Mouse (Mus musculus) liver, embryonic 11.5 days (tissue): ENCODE results near the gene Thyn1. TPM values are rescaled to one million over a fixed set of nuclear protein-coding genes. Genes with fewer than 3 reads are reported as not detected.
A peak's percentile ranks its signal among the peaks of the same experiment; 100 is the strongest.

Experiments
- ATAC-seq: fragments of 200-750 bp; cut with Nextera tagmentation; replicated peaks from 2 replicates; pipeline ENCODE4 v1.8.0; 2017; ENCODE audit warnings: moderate number of reproducible peaks, mild to moderate bottlenecking, moderate TSS enrichment, moderate library complexity; ENCODE audit not compliant: low FRiP score
- DNase-seq: peaks from one replicate; pipeline ENCODE4 v3.0.0-alpha.2; 2017; ENCODE audit warnings: low spot score
- H3K27ac ChIP-seq: fragments of 300-500 bp; sonication (generic); 2 replicates; pipeline ENCODE4 v1.5.1; 2014; ENCODE audit warnings: mild to moderate bottlenecking, low read depth, low read length, control low read depth
- H3K27me3 ChIP-seq: fragments of 300-500 bp; sonication (generic); replicated peaks from 2 replicates; pipeline ENCODE4 v1.6.1; 2014; ENCODE audit warnings: low read length, mixed read lengths; ENCODE audit not compliant: control insufficient read depth, insufficient read depth
- H3K36me3 ChIP-seq: fragments of 300-500 bp; sonication (generic); 2 replicates; pipeline ENCODE4 v1.6.1; 2014; ENCODE audit warnings: mild to moderate bottlenecking, low read length, moderate library complexity, mixed read lengths; ENCODE audit not compliant: control insufficient read depth, insufficient read depth
- H3K4me1 ChIP-seq: fragments of 300-500 bp; sonication (generic); replicated peaks from 2 replicates; pipeline ENCODE4 v1.6.1; 2014; ENCODE audit warnings: low read length, mixed read lengths; ENCODE audit not compliant: control insufficient read depth, insufficient read depth
- H3K4me2 ChIP-seq: fragments of 300-500 bp; sonication (generic); 2 replicates; pipeline ENCODE4 v1.6.1; 2014; ENCODE audit warnings: mild to moderate bottlenecking, control low read depth, moderate library complexity
- H3K4me3 ChIP-seq: fragments of 300-500 bp; sonication (generic); 2 replicates; pipeline ENCODE4 v1.5.1; 2014; ENCODE audit warnings: low read depth, low read length, control low read depth
- H3K9ac ChIP-seq: fragments of 300-500 bp; sonication (generic); 2 replicates; pipeline ENCODE4 v1.6.1; 2014; ENCODE audit warnings: low read depth, low read length, control low read depth
- H3K9me3 ChIP-seq: fragments of 300-500 bp; sonication (generic); 2 replicates; pipeline ENCODE4 v1.6.1; 2016; ENCODE audit warnings: low read length, inconsistent platforms, mixed read lengths; ENCODE audit not compliant: control insufficient read depth
- WGBS: fragments of 180-500 bp; shearing (Covaris S2); extraction: QIAGEN DNeasy Blood & Tissue Kit; methylation state at CpG from one replicate; pipeline ENCODE4 v1.1.7; 2014; 5-methylcytosine and 5-hydroxymethylcytosine counted together
- polyA plus RNA-seq: library from polyadenylated mRNA; unstranded; fragments of >200 nt; fragmentation: Nextera tagmentation; extraction: Ambion mirVana; gene quantifications from 2 replicates; pipeline ENCODE4 v1.2.1, GENCODE M21; 2014

Gene Thyn1
- polyA plus RNA-seq, 1 experiment from 2014 or later = 143 TPM

DNA sequence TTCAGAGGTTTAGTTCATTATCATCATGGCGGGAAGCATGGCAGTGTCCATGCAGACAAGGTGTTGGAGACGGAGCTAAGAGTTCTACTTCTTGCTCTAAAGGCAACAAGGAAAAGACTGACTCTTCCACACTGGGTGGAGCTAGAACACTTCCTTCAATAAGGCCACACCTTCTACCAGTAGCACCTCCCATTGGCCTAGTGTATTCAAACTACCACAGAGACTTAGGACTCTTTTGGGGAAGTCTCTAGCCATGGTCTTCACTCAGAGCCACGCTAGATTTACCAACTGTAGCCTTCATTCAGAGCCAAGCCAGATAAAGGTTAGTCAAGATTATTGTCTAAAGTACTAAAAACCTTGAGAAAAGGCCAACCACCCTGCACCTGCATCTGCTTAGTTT is 2.4 kb upstream of the Thyn1 start:
- DNase-seq (peak; percentile 20), ATAC-seq (no peak)
- Histone ChIP-seq H3K4me3 (no peak overlapping the region), H3K9me3 (no peaks in the 10 kb centered on the region), H3K4me1 (peaks cover 12% of the 10 kb centered on the region), H3K4me2 (no peak overlapping the region), H3K27me3 (no peaks in the 10 kb centered on the region), H3K27ac (no peak overlapping the region), H3K36me3 (peaks cover 2% of the 10 kb centered on the region; the same call in 1 of the 2 replicates), H3K9ac (no peak overlapping the region)
- 75% methylated on average over 3 of the region's 3 CpGs for WGBS

DNA sequence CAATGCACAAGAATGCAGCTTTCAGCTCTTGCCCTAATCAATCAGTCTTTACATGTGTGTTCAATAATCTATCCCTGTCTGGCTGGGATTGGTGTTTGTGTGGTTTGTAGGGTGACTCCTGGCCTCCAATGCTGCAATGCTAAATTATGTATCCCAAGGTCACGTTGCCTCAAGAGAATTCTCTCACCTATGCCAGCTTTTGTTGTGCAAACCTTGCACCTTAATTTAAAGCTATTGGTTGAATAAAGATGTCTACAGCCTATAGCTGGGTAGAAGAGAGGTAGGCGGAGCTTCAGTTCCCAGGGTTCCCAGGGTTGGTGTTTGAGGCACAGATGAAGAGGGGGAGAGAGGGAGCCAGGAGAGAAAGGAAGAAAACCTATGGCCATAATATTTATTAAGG is 2.0 kb upstream of the Thyn1 start:
- no peaks in the 10 kb centered on the region for H3K36me3 ChIP-seq
- H3K4me1 ChIP-seq = peaks cover 12% of the 10 kb centered on the region
- no peaks in the 10 kb centered on the region for H3K9me3 ChIP-seq
- no peak overlapping the region for H3K4me2 ChIP-seq
- no peak overlapping the region for H3K9ac ChIP-seq
- H3K27me3 ChIP-seq = no peaks in the 10 kb centered on the region
- ATAC-seq (no peak), DNase-seq (no peak)
- no peak overlapping the region for H3K27ac ChIP-seq
- H3K4me3 ChIP-seq = no peak overlapping the region
- 98% methylated on average over 2 of the region's 2 CpGs for WGBS

DNA sequence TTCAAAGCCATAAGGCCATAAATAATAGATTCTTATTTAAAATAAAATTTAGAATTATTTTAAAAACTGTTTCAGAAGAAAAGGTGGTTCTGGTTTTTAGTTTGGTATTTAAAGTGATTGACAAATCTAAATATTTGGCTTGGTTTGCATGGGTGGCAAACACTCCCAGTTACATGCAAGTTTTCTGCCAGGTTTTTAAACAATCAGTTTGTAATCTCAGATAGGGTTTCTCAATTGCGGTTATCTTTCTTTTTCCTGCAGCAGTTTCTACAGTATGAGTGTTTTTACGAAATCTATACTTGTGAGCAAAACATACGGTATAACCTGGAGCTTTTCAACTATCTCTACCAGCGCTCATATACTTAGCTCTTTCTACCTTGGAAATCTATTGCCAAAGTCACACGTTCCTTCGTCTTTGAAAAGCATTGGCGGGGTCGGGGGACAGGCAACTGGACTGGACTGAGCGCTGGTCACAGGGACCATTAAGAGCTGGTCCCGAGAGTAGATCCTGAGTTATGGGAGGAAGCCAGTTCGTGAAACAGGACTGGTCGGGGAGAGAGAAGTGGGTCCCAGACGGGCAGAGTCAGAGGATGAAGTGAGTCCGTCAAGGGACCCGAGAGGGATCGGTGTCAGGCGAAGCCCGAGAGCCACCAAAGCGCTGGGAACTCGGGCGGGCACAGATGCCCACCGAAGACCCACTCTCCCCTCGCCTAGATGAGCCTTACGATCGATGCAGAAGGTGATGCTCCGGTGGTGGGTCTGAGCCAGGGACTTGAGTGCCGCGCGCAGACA is 645 bp upstream of the Thyn1 start:
- H3K4me1 ChIP-seq = peaks cover 12% of the 10 kb centered on the region

DNA sequence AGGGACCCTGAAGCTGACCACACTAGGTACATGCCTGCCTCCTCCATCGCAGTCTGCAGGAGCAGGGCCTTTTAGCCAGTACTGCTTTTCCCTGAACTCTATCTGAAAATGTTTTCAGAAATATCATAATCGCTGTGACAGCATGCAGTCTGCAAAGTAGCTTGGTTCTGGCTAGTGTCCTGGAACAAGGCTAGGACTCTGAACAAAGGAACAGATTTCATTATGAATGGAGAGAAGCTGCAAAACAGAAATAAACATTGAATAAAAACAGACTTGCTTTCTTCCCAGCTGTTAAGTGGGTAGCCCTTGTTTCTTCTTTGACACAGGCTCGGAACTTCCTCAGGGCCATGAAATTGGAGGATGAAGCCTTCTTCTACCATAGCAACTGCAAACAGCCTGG is 5.7 kb downstream of the Thyn1 start:
- WGBS = 95% methylated on average over 3 of the region's 3 CpGs
- no peak overlapping the region for H3K9ac ChIP-seq
- no peak for ATAC-seq
- peaks cover 15% of the 10 kb centered on the region; the same call in 1 of the 2 replicates for H3K36me3 ChIP-seq
- H3K27ac ChIP-seq = no peak overlapping the region
- no peak overlapping the region for H3K4me3 ChIP-seq
- peaks cover 9% of the 10 kb centered on the region for H3K4me1 ChIP-seq
- no peaks in the 10 kb centered on the region for H3K27me3 ChIP-seq
- H3K9me3 ChIP-seq = no peaks in the 10 kb centered on the region
- DNase-seq = no peak
- H3K4me2 ChIP-seq = no peak overlapping the region

More for the DNA sequence above, 645 bp upstream of the Thyn1 start:
- Histone ChIP-seq H3K27me3 (no peaks in the 10 kb centered on the region), H3K4me2 (peak overlapping the region; percentile 64), H3K4me3 (peak overlapping the region; percentile 69), H3K9me3 (no peaks in the 10 kb centered on the region), H3K9ac (peak overlapping the region; percentile 67), H3K27ac (no peak overlapping the region; the same call in 1 of the 2 replicates), H3K36me3 (no peaks in the 10 kb centered on the region)
- ATAC-seq (peak; percentile 48), DNase-seq (no peak)
- 2% methylated on average over 29 of the region's 29 CpGs for whole genome bisulfite sequencing

DNA sequence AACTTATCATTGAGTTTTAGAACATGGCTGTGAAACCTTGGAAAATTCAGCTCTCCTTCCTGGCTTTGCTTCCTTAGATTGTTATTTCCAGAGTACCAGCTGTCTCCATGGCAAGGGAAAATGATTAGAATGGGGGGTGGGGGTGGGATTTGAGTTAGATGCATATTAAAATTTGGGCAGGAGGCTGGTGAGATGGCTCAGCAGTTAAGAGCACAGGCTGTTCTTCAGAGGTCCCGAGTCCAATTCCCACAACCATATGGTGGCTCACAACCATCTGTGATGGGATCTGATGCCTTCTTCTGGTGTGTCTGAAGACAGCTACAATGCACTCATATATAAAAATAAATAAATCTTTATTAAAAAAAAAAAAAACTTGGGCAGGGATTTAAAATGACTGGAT is 6.4 kb downstream of the Thyn1 start:
- H3K9ac ChIP-seq = no peak overlapping the region
- peaks cover 3% of the 10 kb centered on the region for H3K4me1 ChIP-seq
- DNase-seq (no peak), ATAC-seq (no peak)
- no peak overlapping the region for H3K4me2 ChIP-seq
- no peaks in the 10 kb centered on the region for H3K9me3 ChIP-seq
- H3K4me3 ChIP-seq = no peak overlapping the region
- H3K27me3 ChIP-seq = no peaks in the 10 kb centered on the region
- peaks cover 17% of the 10 kb centered on the region; the same call in 1 of the 2 replicates for H3K36me3 ChIP-seq
- WGBS = 73% methylated on average over 1 of the region's 1 CpGs
- H3K27ac ChIP-seq = no peak overlapping the region

DNA sequence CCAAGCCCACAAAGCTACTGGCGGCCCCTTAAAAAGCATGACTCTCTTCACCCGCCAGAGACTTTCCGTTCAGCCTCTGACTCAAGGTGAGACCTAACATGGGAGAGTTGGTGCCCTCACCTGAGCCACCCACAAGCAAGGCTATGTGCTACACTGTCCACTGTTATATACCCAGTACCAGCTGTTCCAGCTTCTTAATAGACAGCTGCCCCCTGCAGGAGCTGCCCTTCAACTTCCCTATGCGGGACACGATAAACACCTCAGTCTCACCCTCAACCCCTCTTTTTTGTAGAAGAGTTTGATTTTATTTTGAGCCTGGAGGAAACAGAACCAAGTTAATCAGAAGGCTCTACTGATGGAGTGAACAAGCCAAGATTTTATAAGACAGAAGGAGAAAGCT is 7.4 kb downstream of the Thyn1 start:
- DNase-seq = no peak
- Histone ChIP-seq H3K4me1 (no peaks in the 10 kb centered on the region), H3K27ac (no peak overlapping the region), H3K4me3 (no peak overlapping the region), H3K36me3 (peaks cover 20% of the 10 kb centered on the region; the same call in 1 of the 2 replicates), H3K4me2 (no peak overlapping the region), H3K27me3 (no peaks in the 10 kb centered on the region), H3K9me3 (no peaks in the 10 kb centered on the region), H3K9ac (no peak overlapping the region)
- WGBS = 94% methylated on average over 5 of the region's 5 CpGs
- no peak for ATAC-seq

DNA sequence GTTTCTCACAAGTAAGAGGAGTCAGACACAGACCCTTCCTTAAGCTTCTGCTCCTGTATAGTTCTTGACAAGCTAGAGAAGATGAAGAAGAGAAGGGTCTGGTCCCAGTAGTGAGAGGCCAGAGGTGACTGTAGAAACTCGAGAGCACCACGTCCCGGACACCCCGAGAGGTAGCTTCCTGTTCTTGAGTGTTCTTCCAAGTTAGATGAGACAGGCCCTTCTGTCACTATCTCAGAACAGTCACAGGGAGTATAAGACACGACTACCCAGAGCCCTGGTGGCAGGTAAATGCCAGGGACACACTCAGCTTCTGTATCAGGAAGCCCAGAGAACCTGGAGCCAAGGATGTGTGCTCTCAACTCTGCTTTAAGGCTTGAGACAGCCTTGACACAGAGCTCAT is 9.7 kb downstream of the Thyn1 start:
- H3K4me2 ChIP-seq = no peak overlapping the region
- DNase-seq = no peak
- no peaks in the 10 kb centered on the region for H3K4me1 ChIP-seq
- no peak for ATAC-seq
- no peak overlapping the region for H3K4me3 ChIP-seq
- H3K9ac ChIP-seq = no peak overlapping the region
- no peak overlapping the region for H3K27ac ChIP-seq
- peaks cover 26% of the 10 kb centered on the region; the same call in 1 of the 2 replicates for H3K36me3 ChIP-seq
- WGBS = 80% methylated on average over 5 of the region's 5 CpGs
- H3K9me3 ChIP-seq = no peaks in the 10 kb centered on the region
- no peaks in the 10 kb centered on the region for H3K27me3 ChIP-seq

DNA sequence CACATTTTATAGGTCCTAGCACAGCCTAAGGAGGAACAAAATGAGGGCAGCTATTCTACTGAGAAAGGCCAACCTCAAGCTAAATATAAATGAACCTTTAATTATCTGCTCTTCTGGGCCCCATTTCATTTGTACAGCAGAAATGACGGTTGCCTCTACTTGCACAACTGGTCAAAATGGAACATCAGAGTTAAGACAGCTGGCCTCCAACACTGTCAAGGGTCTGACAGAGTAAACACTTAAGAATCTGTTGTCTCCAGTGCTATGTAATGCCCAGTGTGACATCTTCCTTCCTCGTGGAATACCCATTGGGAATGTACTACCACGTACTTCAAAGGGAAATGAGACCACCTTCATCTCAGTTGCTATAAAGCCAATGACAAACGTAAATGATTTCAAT is 12.1 kb downstream of the Thyn1 start:
- ATAC-seq (no peak), DNase-seq (no peak)
- no peak overlapping the region for H3K9ac ChIP-seq
- 84% methylated on average over 4 of the region's 4 CpGs for WGBS
- H3K27me3 ChIP-seq = no peaks in the 10 kb centered on the region
- H3K27ac ChIP-seq = no peak overlapping the region
- no peaks in the 10 kb centered on the region for H3K4me1 ChIP-seq
- H3K9me3 ChIP-seq = no peaks in the 10 kb centered on the region
- no peak overlapping the region for H3K4me3 ChIP-seq
- H3K36me3 ChIP-seq = peaks cover 34% of the 10 kb centered on the region; the same call in 1 of the 2 replicates
- H3K4me2 ChIP-seq = no peak overlapping the region

DNA sequence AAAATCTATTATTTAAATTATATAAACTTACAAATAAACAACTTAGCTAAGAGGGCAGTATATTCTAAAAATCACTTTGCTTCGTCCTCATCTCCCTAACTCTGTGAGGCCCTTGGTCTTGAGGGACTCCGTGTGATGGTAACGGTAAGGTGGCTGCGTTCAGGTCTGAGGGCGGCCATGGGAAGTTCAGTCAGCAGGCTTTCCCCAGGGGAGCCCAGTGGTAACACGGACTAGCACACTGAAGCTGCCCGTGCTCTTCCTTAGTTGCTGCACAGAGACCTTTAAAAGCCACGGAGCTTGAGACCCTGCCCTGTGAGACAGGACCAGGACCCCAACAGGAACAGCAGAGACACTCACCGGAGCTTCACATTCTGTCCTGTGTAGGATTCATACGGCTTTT is 19.5 kb downstream of the Thyn1 start:
- Histone ChIP-seq H3K9ac (no peak overlapping the region), H3K4me3 (no peak overlapping the region), H3K27me3 (no peaks in the 10 kb centered on the region), H3K4me2 (no peak overlapping the region), H3K27ac (no peak overlapping the region), H3K9me3 (no peaks in the 10 kb centered on the region), H3K4me1 (no peaks in the 10 kb centered on the region), H3K36me3 (peaks cover 24% of the 10 kb centered on the region; the same call in 1 of the 2 replicates)
- no peak for ATAC-seq
- WGBS = 93% methylated on average over 10 of the region's 10 CpGs
- no peak for DNase-seq
